ENCODE assay signal across 10 mouse cellular contexts in genomic region chr11:9115367-9116120, GRCm38 (mm10). TPM values are rescaled to one million over a fixed set of nuclear protein-coding genes. Genes with fewer than 3 reads are reported as not detected.
DNase-seq lines count a peak whose midpoint lies in the region; ATAC-seq lines count a peak whose summit lies in the region.
"Had no signal": no experiment of that assay in that cellular context is flagged by ENCODE, and none has a peak within 500 bp of the region (broad histone marks: within the 10 kb centered on the region; RNA-seq: fewer than 3 reads in every experiment).

No protein-coding gene starts in this region.

- peak overlapping the region; percentile 36; the same call in 1 of the 2 replicates for H3K4me3 ChIP-seq in heart, embryonic 15.5 days
- no peak overlapping the region; the same call in 1 of the 2 replicates for H3K4me3 ChIP-seq in midbrain, embryonic 10.5 days
- no peak overlapping the region for H3K4me3 ChIP-seq in midbrain, embryonic 16.5 days (ENCODE audit: low read depth, low read length)
- no peak overlapping the region for H3K4me3 ChIP-seq in embryonic facial prominence, embryonic 15.5 days (replicated peaks)
- H3K4me3 ChIP-seq in neural tube, embryonic 15.5 days (replicated peaks): no peak overlapping the region

- no peak for ATAC-seq in heart, embryonic 15.5 days (replicated peaks; ENCODE audit: insufficient number of reproducible peaks, insufficient read depth, low FRiP score, low read depth)
- ATAC-seq in midbrain, embryonic 16.5 days: no peak
- no peak for ATAC-seq in embryonic facial prominence, embryonic 15.5 days (ENCODE audit: insufficient number of reproducible peaks, low FRiP score, low TSS enrichment, low read depth)
- no peak for ATAC-seq in neural tube, embryonic 15.5 days (ENCODE audit: low FRiP score)

- H3K9me3 ChIP-seq in heart, embryonic 15.5 days (replicated peaks): no peaks in the 10 kb centered on the region
- no peaks in the 10 kb centered on the region for H3K9me3 ChIP-seq in midbrain, embryonic 10.5 days (replicated peaks)
- no peaks in the 10 kb centered on the region for H3K9me3 ChIP-seq in midbrain, embryonic 16.5 days (replicated peaks; ENCODE audit: control insufficient read depth, low read length, poor library complexity, severe bottlenecking)
- H3K9me3 ChIP-seq in embryonic facial prominence, embryonic 15.5 days (replicated peaks): no peaks in the 10 kb centered on the region
- no peaks in the 10 kb centered on the region for H3K9me3 ChIP-seq in neural tube, embryonic 15.5 days (replicated peaks)

- peaks cover 28% of the 10 kb centered on the region for H3K4me1 ChIP-seq in heart, embryonic 15.5 days (replicated peaks)
- peaks cover 48% of the 10 kb centered on the region for H3K4me1 ChIP-seq in midbrain, embryonic 10.5 days
- peaks cover 25% of the 10 kb centered on the region for H3K4me1 ChIP-seq in midbrain, embryonic 16.5 days (ENCODE audit: control insufficient read depth, insufficient read depth, low read length)
- peaks cover 21% of the 10 kb centered on the region for H3K4me1 ChIP-seq in embryonic facial prominence, embryonic 15.5 days
- H3K4me1 ChIP-seq in neural tube, embryonic 15.5 days: peaks cover 26% of the 10 kb centered on the region

- H3K27me3 ChIP-seq in heart, embryonic 15.5 days: peaks cover 16% of the 10 kb centered on the region; the same call in 1 of the 2 replicates
- H3K27me3 ChIP-seq in midbrain, embryonic 10.5 days (ENCODE audit: low read depth, poor library complexity, severe bottlenecking): peaks cover 62% of the 10 kb centered on the region
- H3K27me3 ChIP-seq in midbrain, embryonic 16.5 days (ENCODE audit: control insufficient read depth, insufficient read depth, low read depth, low read length): peaks cover 33% of the 10 kb centered on the region
- H3K27me3 ChIP-seq in embryonic facial prominence, embryonic 15.5 days: peaks cover 52% of the 10 kb centered on the region
- H3K27me3 ChIP-seq in neural tube, embryonic 15.5 days (replicated peaks): peaks cover 45% of the 10 kb centered on the region

- WGBS in heart, embryonic 15.5 days: 23% methylated on average over 9 of the region's 9 CpGs
- 12% methylated on average over 9 of the region's 9 CpGs for WGBS in midbrain, embryonic 10.5 days
- WGBS in midbrain, embryonic 16.5 days: 20% methylated on average over 9 of the region's 9 CpGs
- WGBS in embryonic facial prominence, embryonic 15.5 days: 10% methylated on average over 9 of the region's 9 CpGs
- WGBS in neural tube, embryonic 15.5 days: 24% methylated on average over 9 of the region's 9 CpGs

- H3K27ac ChIP-seq in heart, embryonic 15.5 days: no peak overlapping the region
- H3K27ac ChIP-seq in midbrain, embryonic 10.5 days (replicated peaks): no peak overlapping the region
- no peak overlapping the region for H3K27ac ChIP-seq in midbrain, embryonic 16.5 days (ENCODE audit: low read length)
- no peak overlapping the region for H3K27ac ChIP-seq in embryonic facial prominence, embryonic 15.5 days (replicated peaks)
- no peak overlapping the region for H3K27ac ChIP-seq in neural tube, embryonic 15.5 days (replicated peaks)

- peak overlapping the region; percentile 60 for H3K4me2 ChIP-seq in heart, embryonic 15.5 days
- H3K4me2 ChIP-seq in midbrain, embryonic 16.5 days (ENCODE audit: low read length): no peak overlapping the region
- H3K4me2 ChIP-seq in embryonic facial prominence, embryonic 15.5 days (replicated peaks): peak overlapping the region; percentile 28; the same call in 1 of the 2 replicates
- H3K4me2 ChIP-seq in neural tube, embryonic 15.5 days: peak overlapping the region; percentile 31; the same call in 1 of the 2 replicates

- no peaks in the 10 kb centered on the region for H3K36me3 ChIP-seq in heart, embryonic 15.5 days
- H3K36me3 ChIP-seq in midbrain, embryonic 10.5 days: no peaks in the 10 kb centered on the region
- H3K36me3 ChIP-seq in midbrain, embryonic 16.5 days (ENCODE audit: control insufficient read depth, insufficient read depth, low read length): no peaks in the 10 kb centered on the region
- H3K36me3 ChIP-seq in embryonic facial prominence, embryonic 15.5 days: no peaks in the 10 kb centered on the region
- H3K36me3 ChIP-seq in neural tube, embryonic 15.5 days: no peaks in the 10 kb centered on the region

- intact Hi-C loops in heart, postnatal 25 days (cut with DNase I): loop anchor here (5.0 kb wide), 2 partner anchors 63 to 103 kb away; partner anchors contain the start of gene Hus1

- H3K9ac ChIP-seq in heart, embryonic 15.5 days: no peak overlapping the region
- H3K9ac ChIP-seq in midbrain, embryonic 16.5 days (ENCODE audit: low read depth, low read length): no peak overlapping the region
- H3K9ac ChIP-seq in embryonic facial prominence, embryonic 15.5 days: no peak overlapping the region
- no peak overlapping the region for H3K9ac ChIP-seq in neural tube, embryonic 15.5 days (replicated peaks)

- no peak for DNase-seq in heart, postnatal 25 days (ENCODE audit: low spot score)
- peak; percentile 13 for DNase-seq in midbrain, embryonic 10.5 days (ENCODE audit: low spot score)
- DNase-seq in Muller cell, postnatal 12 days (ENCODE audit: inconsistent ontology term): no peak
- no peak for DNase-seq in adrenal gland, adult (ENCODE audit: inconsistent age in 2 of 2, low spot score in 1 of 2)
- DNase-seq: cerebellum, adult 9-10 months; lung, postnatal 36 days had no signal

RNA-seq across cellular contexts. Expression of gene Upp1, which starts 2.4 kb away (rescaled TPM):
- polyA plus RNA-seq in heart, embryonic 15.5 days (2015; fragmentation: Nextera tagmentation; extraction: Ambion mirVana): 33.6 and 37.9 TPM in 2 replicates
- 1 to 10 TPM; 5.5 to 7.5 TPM for total RNA-seq in heart, postnatal 25 days (2021)
- polyA plus RNA-seq in midbrain, embryonic 10.5 days (2016; fragmentation: Nextera tagmentation; extraction: Ambion mirVana): 10.6 and 12.1 TPM in 2 replicates
- polyA plus RNA-seq in midbrain, embryonic 16.5 days (2015; fragmentation: Nextera tagmentation; extraction: Ambion mirVana): 1.8 and 2.4 TPM in 2 replicates
- 9.2 and 11.0 TPM in 2 replicates for polyA plus RNA-seq in embryonic facial prominence, embryonic 15.5 days (2015; fragmentation: Nextera tagmentation; extraction: Ambion mirVana)
- polyA plus RNA-seq in neural tube, embryonic 15.5 days (2015; fragmentation: Nextera tagmentation; extraction: Ambion mirVana): 8.0 and 10.2 TPM in 2 replicates
